Mouse (Mus musculus): ENCODE results near the gene Ets2.
"Not testable (repeated sequence)": the region's sequence is repeated elsewhere in the genome, so short reads cannot be mapped to it uniquely, and the experiment has no call there.

The Ets2 gene

DNA sequence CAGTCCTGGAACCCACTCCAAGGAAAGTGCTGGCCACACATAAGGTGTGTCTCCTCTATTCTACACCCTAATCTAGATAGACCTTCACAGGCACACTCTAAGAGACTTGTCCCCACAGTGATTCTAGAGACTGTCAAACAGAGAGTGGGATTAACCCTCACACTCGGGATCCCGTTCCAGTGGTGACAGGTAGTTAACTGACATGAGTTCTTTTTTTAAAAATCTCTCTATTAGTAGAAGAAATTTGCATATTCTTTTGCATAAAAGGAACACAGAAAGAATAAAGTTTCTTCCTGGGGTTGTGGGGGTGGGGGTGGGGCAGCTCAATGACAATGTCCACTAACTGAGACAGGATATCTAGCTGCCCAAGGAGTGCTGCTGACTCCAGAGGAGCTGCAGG lies 32.9 kb downstream of the Ets2 start:
- DNase-seq (ENCODE audit: low read depth, low spot score), result no peak

GRCm38 (mm10) chr16:95736059-95736458 lies 34.2 kb downstream of the Ets2 start:
- no peak for DNase-seq (ENCODE audit: low read depth, low spot score)

DNA sequence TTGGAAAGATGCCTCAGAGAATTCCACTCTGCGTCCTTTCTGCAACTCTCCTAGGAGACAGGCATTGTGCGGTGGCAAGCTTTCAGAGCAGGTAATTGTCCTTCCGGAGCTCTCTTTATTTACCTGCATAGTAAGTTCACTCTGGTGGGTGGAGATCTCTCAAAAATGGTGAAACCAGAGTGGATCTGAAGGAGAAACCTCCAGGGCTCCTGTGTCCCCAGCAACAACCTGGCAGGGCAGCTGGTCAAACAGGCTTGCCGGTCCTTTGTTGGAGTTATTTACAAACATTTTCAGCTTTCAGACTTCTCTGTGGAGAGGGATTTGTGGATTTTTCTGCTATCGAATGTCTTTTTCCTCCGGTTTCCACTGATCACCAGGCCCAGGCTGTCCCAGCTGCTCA lies 34.6 kb downstream of the Ets2 start:
- DNase-seq (ENCODE audit: low read depth, low spot score), result no peak

DNA sequence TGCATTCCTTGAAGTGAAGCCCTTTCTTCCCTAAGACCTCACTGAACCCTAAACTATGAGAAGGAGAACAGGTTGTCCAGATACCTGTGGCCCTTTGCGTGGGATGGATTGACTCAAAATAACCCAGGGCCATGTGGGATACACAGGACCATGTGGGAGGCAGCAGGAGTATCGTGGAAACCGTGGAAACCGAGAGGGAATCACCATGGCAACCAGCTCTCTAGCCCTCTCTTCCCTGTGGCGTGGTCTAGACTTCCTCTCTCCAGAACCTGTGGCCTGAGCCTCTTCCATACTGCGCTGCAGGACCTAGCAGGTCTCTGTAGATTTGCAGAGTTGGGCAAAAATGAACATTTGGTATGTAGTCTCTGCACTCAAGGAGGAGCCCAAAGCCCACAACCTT lies 37.6 kb downstream of the Ets2 start:
- peak; percentile 14 for DNase-seq (ENCODE audit: low read depth, low spot score)

GRCm38 (mm10) chr16:95741358-95741757 lies 39.5 kb downstream of the Ets2 start:
- no peak for DNase-seq (ENCODE audit: low read depth, low spot score)

- no peak for DNase-seq (ENCODE audit: low read depth, low spot score)
These were observed 40.3 kb downstream of the Ets2 start for GRCm38 (mm10) chr16:95741915-95742739.

- no peak for DNase-seq (ENCODE audit: low read depth, low spot score)
These were observed 40.8 kb downstream of the Ets2 start for GRCm38 (mm10) chr16:95742740-95743030.

GRCm38 (mm10) chr16:95743104-95743503 lies 41.2 kb downstream of the Ets2 start:
- DNase-seq (ENCODE audit: low read depth, low spot score), result no peak

GRCm38 (mm10) chr16:95744771-95745170 lies 42.9 kb downstream of the Ets2 start:
- DNase-seq (ENCODE audit: low read depth, low spot score), result no peak

GRCm38 (mm10) chr16:95745685-95746084 lies 43.8 kb downstream of the Ets2 start:
- DNase-seq (ENCODE audit: low read depth, low spot score), result no peak

DNA sequence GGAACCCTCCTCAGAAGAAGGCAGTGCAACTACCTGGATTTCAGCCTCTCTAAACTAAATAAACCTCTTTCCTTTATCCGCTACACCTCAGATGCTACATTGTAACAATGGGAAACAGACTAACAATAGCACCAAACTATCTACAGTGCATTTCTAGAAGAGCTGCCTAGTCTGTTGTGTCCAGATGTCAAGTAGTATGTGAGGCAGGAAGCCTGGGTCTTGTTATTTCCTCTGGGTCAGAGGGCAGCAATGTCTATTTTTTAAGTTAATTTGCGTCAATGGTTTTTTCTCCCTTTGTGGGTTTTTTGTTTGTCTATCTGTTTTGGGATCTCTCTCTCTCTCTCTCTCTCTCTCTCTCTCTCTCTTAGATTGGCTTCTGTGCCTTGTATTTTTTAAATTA lies 44.7 kb downstream of the Ets2 start:
- no peak for DNase-seq (ENCODE audit: low read depth, low spot score)

DNA sequence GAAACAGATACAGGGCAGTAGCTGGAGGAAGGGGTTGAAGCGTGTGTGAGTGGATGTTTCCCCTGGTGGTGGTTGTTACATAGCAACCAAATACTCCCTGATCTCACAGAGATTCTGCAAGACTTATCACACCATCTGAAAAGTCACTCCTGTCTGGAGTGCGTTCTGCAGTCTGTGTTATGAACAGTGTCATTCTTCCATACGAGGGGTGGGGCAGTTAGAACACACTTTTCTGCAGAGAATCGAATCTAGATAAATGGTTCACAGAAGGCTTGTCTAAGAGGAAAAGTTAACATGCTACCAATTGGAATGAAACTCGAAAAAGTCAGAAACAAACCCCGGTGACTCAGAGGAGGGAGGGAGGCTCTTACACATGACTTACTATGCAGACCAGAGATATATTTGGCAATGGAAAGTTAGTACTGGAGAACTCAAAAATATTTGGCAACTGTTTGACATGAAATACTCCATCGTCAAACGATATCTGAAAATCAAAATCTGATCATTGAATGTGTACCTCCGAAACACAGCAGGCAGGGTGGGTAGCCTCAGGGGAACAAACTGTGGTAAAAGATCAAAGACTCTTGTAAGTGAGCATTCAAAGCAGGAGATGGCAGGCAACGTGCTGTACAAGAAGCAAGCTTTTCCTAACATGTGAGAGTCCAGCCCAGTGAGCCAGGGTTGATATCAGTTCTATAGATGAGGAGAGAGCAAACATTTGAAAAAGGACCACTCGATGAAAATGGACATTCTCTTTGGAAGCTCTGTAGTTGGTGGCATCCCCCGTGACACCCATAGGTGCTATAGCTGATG lies 47.6 kb downstream of the Ets2 start:
- DNase-seq (ENCODE audit: low read depth, low spot score), result no peak

- DNase-seq (ENCODE audit: low read depth, low spot score), result no peak
These were observed 48.3 kb downstream of the Ets2 start for GRCm38 (mm10) chr16:95750211-95750629.

DNA sequence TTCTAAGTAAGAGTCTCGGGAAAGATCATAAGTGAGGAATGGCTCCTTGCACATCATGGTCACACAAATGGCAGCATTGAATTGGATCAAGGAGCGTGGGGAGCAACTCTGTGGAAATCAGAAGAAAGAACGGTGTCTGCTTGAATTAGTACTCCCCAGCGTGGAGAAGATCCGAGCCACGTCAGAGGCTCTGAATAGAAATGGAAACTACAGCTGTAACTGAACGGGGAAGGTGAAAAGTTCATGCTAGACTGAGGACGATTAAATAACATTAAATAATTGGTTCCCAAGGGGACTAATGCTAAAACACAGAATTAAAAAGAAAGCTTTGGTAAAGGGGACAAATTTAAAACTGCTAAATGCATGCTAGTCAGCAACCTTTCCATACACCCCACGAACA lies 50.6 kb downstream of the Ets2 start:
- DNase-seq (ENCODE audit: low read depth, low spot score), result no peak

DNA sequence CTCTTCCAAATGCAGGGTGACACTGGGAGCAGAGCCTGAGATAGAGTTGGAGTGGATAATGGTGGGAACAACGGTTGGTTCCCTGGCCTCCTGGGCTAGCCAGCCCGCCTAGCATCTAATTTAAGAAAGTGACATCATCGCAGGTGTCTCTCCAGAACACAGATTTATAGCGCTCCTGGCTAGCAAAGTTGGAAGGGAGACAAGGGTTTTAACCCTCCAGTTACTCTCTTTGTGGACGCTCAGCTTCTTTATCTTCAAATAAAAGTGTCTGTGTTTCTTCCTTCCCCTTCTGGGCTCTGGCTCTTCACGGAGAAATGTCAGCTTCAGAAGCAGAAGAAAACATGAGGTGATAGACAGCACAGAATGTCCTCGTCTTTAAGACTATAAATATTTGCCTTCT lies 51.4 kb downstream of the Ets2 start:
- peak; percentile 16 for DNase-seq (ENCODE audit: low read depth, low spot score)

- no peak for DNase-seq (ENCODE audit: low read depth, low spot score)
These were observed 57.5 kb downstream of the Ets2 start for GRCm38 (mm10) chr16:95759151-95759987.

- DNase-seq (ENCODE audit: low read depth, low spot score), result no peak
These were observed 58.1 kb downstream of the Ets2 start for GRCm38 (mm10) chr16:95759988-95760391.

DNA sequence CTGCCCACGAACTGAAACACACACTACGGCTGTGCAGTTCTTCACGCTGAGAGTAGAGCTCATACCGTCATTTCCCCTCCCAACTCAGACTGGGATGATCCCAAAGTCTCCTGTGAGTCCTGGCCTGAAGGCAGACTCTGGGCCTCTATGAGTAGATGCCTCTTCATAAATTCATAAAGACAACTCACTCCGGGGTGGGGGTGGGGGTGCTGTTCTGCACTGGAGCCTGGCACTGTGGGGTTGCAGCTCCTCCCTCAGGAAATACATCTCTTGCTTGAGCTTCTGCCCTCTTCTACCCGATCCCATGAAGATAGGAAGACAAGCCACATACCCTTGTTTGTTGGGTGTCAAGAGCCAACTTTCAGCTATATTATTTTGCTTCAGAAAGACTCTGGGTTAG lies 59.9 kb downstream of the Ets2 start:
- DNase-seq (ENCODE audit: low read depth, low spot score), result no peak

DNA sequence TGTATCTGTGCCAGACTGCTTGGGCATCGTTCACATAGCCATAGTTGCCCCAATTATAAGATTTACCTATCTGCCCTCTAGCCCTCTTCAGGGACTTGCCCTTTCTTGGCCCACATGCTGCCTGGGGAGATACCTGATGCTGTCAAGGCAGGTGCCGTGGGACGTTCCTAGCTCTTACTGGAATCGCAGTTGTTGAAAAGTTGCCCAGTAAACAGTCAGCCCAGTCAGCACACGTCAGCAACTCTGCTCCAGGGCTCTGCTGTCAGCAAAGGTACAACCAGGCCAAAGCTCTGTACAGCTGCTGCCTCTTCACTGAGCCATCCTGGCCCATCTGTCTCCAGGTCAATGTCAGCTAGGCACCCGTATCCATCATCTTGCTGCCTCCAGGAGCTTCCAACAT lies 61.3 kb downstream of the Ets2 start:
- DNase-seq (ENCODE audit: low read depth, low spot score), result no peak

DNA sequence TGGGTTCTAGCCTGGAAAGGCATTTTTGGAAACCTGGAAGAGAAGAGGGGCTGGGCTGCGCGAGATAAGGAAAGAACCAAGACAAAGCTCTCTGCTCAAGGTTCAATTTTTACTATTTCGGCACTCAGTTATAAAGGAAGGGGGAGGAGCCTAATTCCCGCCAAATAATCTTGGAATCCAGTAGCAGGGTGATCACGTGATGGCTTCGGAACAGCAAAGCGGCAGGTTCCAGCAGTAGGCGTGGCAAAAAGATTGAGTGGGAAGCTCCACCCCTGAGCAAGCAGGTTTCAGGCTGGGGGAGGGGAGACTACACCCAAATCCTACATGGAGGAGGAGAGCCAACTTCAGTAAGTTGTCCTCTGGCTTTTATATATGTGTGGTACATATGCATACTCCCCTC lies 62.2 kb downstream of the Ets2 start:
- not testable (repeated sequence) for DNase-seq (ENCODE audit: low read depth, low spot score)

DNA sequence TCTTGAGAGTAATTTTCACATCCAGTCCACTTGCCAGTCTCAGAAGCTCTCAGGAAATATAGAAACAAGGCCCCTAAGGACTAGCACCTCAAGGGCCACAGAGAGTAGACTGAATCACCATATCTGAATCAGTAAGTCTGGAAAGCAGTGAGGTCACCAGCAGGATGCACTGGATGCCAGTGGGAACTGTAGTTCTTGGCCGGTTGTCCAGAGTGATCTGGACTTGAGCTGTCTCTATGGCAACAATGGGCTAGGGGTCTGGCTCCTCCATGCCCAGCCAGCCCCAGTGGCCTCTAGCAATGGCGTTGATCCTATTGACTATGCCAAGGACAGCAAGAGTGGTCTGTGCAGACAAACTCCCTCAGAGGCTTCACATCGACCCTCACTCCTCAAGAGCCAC lies 64.3 kb downstream of the Ets2 start:
- DNase-seq (ENCODE audit: low read depth, low spot score), result no peak

GRCm38 (mm10) chr16:95767246-95767645 lies 65.4 kb downstream of the Ets2 start:
- DNase-seq (ENCODE audit: low read depth, low spot score), result no peak

Data from brain, embryonic 18.5 days (tissue).